Mouse (Mus musculus) urinary bladder, postnatal 25 days (tissue): ENCODE results near the gene BC030867.

Experiments
- DNase-seq: peaks from one replicate; pipeline ENCODE4 v3.0.0; 2022; ENCODE audit warnings: low spot score

The BC030867 gene

DNA sequence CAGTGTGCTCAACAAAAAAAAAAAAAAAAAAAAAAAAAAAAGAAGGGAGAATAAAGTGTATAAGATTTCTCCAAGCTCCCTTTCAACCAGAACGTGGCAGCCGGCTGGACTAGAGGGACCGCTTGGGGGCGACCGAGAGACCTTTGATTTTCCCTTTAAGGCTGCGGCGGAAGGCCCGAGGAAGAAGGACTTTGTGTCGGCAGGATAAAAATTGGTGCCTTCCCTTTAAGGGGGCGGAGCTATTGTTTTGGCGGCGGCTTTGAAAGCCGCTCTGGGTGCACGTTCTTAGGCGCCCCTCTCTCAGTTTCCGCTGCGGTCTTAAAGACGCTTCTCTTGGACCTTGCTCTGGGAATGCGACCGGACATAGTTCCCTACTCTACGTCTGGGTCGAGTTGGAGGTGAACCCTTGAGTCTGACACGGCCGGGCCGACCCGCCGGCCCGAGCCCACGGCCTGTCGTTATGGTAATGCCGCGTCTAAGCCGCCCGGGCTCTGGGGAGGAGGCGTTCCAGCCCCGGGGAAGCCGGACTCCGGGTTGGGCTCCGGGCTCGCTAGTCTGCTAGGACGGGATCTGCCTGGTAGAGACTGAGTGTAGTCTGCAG is at the start of gene BC030867:
Gene BC030867 (plus strand): TSS at position 253 of the 601 bp plus-strand sequence.
- peak; percentile 96 for DNase-seq

DNA sequence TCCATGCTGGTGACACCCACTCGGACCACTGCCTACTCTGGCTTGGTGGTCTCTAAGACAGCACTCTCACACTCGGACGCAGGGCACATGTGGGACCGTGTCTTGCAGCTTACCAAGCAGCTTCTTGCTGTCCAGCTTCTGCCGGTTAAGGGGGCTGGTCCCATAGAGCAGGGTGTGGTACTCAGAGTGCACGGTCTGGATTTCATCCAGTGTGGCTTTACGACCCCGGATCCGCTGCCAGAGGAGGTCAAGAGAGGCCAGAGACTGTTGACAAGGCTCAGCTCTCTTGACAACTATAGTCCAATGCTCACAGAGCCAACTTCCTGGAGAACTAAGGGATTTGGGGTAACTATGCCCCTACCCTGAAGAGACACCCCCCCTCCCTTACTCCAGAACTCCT is 48.8 kb upstream of the BC030867 start:
- no peak for DNase-seq

DNA sequence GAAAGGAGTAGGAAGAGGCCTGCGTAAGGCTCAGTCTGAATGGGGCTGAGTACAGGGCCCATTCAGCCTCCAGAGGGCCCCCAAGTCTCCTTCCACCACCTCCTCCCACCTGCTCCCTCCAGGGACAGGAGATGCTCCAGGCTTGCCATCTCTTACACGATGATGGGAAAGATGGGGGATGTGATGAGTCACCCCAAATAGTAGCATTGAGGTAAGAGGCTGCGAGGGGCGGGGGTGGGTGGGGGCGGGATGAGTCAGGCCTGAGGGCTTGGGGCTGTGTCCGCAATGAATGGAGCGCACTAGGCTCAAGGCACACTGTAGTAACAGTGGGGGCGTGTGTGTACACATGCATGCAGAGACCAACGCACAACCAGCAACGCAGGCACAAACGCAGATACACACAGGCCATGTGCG is 47.3 kb upstream of the BC030867 start:
- no peak for DNase-seq

DNA sequence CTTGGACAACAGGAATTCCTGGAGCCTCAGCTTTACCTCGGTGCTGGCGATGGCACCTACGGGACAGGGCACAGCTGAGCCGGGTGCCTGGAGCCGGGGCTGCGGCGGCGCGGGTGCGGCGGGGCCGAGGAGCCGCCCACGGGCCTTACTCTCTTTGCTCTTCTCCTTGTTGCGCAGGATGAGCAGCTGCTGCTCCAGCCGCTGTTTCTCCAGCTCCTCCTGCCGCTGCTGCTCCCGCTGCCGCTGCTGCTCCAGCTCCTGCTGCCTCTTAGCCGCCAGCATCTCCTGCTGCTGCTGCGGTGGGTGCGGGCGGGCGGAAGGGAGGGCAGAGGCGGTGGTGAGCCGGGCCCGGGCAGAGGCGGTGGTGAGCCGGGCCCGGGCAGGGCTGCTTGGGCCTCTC is 42.2 kb upstream of the BC030867 start:
- DNase-seq: no peak

DNA sequence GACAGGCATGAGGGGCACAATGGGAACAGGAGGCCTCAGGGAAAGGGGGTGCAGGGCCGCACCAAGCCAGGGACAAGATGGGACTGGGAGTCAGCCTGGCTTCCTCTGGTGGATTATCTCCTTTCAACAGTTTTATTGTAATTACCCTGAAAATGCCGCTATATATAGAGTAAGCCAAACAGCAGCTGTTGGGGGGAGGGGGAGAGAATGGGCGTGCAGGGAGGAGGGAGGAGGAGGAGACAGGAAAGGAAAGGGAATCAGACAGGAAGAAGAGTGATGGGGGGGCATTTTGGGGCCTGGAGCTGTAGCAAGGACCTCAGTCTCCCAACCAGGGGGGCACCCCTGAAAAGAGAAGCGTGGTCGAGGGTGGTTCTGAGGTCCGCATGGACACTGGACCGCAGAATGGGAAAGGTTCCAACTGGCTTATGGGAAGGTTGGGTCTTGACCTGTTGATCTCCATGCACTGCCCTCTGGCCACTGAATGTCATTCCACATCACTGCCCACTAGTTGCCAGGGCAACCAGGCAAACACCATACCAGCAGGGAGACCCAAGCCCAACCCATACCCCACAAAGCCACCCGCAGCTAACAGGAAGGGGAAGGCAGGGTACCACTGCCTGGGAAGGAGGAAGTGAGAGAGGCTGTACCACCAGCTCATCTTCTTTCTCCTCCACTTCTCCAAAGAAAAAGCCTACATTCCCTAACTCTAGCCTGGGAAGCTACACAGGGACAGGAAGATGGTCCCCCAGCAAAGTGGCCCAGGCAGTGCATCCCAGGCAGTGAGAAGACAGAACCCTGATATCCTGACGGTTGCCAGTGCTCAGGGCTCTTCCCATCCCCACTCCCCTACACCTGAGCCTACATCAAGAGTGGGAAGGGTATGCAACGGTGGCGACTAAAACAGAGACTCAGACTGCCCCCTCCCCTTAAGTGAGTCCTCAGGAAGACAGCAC is 40.6 kb upstream of the BC030867 start:
- no peak for DNase-seq

DNA sequence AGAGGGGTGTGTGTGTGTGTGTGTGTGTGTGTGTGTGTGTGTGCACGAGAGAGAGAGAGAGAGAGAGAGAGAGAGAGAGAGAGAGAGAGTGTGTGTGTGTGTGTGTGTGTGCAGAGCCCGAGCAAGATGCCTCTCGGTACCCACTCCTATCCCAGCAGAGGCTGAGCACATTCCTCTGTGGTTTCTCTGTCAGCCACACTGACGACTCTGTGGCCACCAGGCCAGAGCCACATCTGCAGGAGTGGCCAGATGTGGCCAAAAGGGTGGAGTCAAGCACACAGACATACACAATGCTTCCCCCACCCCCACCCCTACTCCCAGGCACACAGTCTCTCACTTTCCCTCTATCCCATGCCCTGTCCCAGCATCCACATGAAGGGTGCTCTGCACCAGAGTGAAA is 39.8 kb upstream of the BC030867 start:
- DNase-seq: no peak

DNA sequence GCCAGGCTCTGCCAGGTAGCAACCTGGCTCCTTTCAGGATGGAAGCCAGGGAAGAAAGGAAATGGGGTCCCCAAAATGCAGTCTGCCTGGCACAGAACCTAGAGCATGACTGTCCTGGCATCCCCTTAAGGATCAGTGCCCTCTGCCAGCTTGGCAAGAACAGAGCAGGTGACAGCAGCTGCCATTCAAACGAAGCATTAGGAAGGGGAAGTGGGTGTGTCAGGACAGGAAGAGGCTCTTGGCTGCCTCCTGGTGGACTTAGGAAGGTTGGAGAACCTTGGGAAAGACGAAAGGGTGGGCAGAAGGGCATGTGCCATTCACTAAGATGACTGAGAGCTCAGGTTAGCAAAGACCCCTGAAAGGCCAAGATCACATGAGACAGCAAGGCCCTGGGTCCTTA is 38.9 kb upstream of the BC030867 start:
- no peak for DNase-seq

DNA sequence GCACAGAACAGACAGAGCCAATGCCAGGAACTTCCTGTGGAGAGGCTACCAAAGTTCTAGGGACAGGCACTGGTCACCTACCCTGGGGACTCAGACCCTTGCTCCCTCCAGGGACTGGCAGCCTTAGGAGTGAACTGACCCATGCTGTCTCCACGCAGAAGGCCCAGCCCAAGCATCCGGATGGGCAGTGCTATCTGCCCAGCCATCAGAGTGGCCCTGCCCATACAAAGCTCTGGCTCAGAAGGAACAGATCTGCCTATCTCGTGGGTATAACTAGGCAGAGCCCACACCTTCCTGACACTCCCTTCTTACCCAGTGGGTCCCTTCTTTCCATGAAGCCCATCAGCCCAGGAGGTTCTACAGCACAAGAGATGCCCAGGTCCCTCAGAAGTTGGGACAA is 38.5 kb upstream of the BC030867 start:
- no peak for DNase-seq

DNA sequence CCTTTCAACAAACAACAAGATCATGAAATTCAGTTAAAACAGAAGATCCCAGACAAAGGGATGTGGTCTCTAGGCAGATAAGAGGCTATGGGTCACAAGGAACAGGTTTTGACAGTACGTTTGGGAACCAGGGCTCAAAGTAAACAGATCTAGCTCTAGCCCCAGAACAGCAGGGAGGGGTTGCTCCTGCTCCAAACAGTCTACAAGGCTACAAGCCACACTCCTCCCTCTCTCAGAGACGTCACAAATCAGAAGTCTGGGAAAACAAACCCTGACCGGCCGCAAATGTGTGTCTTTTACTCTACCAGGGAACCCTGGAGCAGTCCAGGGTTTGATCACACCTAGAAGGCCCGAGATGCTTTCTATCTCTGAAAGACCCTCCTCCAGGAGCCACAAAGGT is 37.7 kb upstream of the BC030867 start:
- DNase-seq: no peak

DNA sequence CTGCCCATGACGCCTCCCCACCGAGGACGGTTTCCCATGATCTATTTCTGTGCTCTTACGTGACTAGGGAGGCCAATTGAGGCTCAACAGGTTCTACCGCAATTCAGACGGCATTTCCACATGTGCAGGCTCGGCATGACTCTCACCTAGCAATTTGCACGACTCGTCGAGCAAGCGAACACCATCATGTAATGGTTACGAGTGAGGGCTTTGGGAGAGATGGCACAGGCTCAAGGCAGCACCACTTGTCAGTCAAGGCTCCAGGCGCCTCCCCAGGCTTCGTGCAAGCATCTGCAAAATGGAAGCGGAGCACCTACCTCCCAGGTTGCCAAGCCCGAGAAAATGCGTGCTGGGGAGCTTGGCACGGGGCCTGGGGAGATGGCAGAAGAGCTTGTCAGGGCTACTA is 36.7 kb upstream of the BC030867 start:
- no peak for DNase-seq

DNA sequence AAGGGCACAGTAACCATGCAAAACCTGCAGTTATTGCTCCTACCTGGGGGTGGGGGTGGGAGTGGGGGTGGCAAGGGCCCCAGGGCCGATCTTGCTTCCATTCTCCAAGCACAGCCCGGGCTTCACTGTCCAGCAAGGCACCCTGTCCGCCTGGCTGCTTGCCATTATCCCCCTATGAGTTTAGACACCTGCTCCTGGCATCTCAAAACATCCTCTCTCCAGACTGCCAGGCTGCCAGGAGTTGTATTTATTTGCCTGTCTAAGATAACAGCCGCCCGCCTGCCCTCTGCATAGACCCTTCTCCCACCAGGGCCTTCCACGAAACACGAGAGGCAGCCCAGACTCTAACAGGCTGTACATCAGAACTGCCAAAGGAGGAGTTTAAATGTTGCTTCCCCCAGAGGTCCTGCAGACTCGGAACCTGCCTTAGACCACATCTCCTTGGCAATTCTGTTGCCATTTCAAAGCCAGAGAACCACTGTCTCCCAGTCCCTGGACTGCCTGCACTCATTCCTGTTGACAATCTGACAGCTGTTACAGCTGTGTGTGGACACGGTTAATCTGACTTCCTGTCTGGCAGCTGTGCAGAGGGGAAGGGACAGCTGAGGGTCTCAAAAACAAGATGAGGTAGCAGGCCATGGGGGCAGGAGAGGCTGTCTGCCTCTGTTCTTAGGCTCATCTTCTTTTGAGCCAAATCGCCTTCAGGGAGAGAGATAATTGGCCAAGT is 34.1 kb upstream of the BC030867 start:
- no peak for DNase-seq

DNA sequence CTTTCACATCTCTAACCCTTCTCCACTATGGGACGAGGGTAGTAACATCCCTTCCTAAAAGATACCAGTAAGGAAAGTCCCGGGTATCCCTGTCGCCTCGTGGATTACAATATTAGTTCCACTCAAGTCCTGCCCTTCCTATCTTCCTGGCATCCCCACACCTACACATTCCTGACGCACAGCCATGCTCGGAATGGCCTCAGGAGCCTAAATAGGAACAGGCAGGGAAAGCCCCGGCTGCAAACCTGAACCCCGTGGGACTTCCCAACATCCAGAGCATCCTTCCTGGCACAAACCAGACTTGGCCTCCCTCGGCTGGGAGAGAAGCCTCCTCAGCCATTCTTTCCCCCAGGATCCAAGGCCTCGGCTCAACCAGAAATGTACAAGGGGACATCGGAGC is 33.2 kb upstream of the BC030867 start:
- DNase-seq: no peak

DNA sequence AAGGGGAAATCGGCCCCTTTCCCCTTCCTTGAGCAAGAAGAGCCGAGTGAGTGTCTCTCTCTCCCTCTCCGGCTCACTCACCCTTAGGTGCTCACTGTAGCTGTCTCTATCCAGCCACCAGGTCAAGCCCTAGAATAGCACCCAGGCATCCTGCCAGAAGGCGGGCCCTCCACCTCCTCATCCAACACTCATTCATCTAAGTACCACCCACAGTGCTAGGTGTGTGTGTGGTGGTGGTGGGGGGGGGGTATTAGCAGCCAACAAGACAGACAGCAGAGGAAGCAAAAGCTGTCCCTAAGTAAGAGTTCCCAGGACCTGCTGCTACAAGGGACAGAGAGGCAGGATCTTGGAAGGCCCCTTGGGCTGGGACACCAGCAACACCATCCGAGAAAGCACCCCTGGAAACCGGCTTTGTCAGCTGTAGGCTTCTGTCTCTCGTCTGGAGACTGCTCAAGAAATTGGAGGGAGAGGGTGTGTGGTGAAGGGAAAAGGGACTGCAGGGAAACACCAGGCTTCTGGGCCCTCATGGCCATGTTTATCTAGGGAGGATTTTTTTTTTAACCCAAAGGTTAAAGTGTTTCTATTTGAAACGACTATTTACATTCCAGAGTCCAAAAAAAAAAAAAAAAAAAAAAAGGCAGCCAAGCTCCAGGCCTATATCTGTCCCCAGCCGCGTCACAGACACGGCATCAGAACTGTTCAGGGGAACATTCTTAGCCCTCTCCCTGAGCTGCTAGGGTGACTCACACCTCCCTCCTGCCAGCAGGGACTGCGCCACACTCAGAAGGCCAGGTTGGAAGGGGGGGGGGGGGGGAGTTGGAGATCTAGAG is 32.4 kb upstream of the BC030867 start:
- no peak for DNase-seq

DNA sequence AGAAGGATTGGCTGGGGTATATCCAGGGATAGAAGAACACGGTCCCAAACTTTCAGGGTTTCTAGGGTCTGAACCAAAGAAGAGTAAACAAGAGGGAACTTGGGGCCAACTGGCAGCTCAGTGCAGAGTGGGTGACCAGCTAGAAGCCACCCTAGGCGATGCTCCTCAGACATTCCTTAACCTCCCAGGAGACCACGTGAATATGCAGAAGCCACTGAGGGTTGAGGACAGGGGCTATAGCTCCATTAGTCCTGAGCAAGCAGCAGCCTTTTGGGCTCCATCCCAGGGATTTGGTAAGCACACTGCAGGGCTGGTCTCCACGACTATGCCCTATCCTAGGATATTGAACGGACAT is 31.8 kb upstream of the BC030867 start:
- no peak for DNase-seq

DNA sequence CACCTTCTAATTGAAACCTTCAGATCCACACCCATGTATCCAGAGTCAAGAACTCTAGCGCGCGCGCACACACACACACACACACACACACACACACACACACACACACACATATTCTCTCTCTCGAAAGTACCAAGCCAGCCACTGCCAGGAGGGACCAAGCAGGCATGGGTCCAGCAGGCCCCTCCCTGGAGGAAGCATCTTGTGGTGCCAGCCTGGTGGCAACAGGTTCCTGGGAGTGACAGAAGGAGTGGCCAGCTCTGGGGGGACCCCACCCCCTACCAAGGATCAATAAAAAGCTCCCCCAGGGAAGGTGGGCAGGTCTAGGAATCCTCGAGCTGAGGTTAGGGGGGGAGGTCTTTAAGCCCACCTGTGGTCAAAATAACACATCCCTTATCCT is 31.3 kb upstream of the BC030867 start:
- no peak for DNase-seq

DNA sequence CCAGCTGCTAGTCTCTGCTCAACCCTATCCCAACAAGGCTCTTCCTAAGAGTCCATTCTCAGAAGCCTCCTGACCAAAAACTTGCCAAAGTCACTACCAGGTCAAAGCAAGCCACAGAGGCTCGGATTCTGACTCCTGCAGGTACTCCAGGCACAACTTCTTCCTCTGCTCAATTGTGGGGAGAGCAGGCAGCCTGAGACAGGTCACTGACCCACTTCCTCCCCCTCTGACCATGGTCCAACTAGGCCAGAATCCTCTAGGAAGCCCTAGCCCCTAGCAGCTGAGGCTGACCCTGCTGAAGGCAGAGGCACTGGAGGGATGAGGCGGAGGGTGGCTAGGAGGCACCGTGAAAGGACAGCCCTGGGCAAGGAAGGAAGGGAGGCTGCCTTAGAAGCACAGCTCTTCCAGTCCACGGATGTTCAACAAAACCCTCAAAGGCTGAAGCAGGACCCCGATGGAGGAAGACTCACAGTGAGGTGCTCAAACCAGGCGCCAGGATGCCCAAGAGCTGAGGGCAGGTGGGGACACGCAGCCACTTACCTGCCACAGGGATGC is 30.7 kb upstream of the BC030867 start:
- DNase-seq: no peak

DNA sequence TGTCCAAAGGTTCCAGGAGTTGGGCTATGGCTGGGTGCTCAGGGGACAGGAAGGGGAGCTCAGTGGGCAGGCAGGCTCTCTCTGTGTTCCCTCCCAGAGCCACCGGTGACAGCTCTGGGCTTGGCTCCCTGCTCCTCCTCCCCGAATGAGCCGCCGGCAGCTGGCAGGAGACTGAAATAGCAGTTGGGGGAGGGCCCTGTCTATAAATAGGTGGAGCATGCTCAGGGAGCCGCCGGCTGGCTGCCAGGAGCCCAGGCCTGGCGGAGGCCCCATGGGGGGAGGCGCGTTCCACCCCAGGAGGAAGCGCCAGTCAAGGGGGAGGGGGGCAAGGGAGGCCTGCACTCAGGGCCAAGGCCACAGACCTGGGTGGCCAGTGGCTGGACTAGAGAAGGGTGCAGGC is 29.9 kb upstream of the BC030867 start:
- DNase-seq: peak; percentile 87

DNA sequence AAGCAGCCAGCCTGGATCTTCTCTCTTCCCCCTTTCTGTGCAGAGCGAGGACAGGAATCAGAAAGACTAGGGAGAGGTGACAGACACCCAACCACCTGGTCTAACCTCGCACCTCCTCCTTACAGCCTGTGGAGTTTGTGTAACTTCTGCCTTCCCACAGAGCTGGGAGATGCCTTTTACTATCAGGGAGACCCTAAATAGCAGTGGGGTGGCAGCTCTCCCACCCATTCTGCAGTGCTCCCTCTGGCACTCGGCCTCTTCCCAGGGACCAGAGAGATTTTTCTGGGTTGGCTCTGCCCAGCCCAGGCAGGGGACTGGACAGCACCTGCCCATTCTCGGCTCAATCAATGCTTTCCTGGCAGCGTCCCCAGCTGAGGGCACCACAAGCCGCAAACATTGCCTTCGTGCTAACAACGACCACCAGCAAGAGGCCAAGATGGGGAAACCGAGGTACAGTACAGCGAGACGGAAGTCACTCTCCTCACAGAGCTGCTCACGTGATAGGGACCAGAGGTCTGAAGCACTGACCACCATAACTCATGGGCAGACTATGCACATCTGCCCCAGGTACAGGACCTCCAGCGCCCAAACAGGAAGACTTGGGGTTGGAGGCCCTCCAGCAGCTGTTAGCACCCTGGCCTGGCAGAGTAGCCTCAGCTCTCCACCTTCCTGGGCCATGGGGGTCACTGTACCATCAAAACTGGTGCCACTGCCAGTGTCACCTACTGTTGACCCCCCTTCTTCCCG is 29.3 kb upstream of the BC030867 start:
- no peak for DNase-seq

DNA sequence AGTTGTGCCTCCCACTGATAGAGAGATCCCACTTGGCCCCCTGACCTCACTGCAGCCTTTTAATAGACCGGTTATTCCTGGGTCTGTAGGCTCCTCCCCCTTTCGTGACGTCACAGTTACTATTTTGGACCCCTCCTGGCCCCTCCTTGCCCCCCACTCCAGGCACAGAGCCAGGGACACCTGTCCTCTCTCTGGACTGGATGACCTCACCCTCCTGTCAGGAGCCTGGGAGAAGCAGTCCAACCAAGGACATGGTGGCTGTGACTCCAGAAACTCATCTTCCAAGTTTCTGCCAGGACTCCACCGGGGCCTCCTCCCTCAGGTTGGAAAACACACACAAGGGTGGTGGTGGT is 28.7 kb upstream of the BC030867 start:
- no peak for DNase-seq

DNA sequence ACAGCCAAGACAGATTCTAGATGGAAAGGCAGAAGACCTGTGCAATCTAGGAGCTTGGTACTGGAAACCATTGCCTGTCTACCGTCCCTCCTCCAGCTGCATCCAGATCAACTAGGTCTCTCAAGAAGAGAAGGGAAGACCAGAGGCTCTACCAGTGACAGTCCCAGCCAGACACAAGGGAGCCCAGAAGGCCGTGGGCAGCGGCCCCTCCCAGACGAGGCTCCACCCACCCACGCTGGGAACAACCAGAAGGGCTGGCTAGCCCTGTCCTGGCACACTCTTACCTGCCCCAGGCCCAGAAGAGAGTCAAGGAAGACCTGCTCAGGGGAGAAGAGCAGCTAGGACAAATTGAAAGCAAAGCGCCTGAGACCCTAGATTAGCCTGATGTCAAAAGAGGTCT is 28.2 kb upstream of the BC030867 start:
- DNase-seq: no peak
